Mouse (Mus musculus) liver, embryonic 14.5 days (tissue): ENCODE measurements around the gene Gsta1.

Experiments
- CTCF ChIP-seq: IDR thresholded peaks from 2 replicates; pipeline ENCODE4 v1.5.1; 2016; ENCODE audit warnings: antibody characterized with exemption, low read depth, control low read depth
- EP300 ChIP-seq: IDR thresholded peaks from 2 replicates; pipeline ENCODE4 v1.6.1; 2016; ENCODE audit warnings: antibody characterized with exemption, low read depth

- TF ChIP-seq CTCF (no peak), EP300 (no peak)
Observed at GRCm38 (mm10) chr9:78225304-78225703, 5.2 kb upstream of the Gsta1 start.
